Mouse (Mus musculus) common myeloid progenitor, adult 5-6 weeks (primary cell): ENCODE results near the gene Acvr1. TPM values are rescaled to one million over a fixed set of nuclear protein-coding genes. Genes with fewer than 3 reads are reported as not detected.

Experiments used
- total RNA-seq: library from RNA; stranded (forward); fragments of 200-1000, 187-1606 nt; gene quantifications from 2 replicates; pipeline ENCODE4 v1.2.3, GENCODE M21; 2017

The Acvr1 gene
- total RNA-seq, 1 experiment from 2014 or later: 3.0 TPM

Other genes starting within 250 kb of the Acvr1 start
- not detected in 2 replicates for gene Acvr1c, start 209.3 kb downstream of the Acvr1 start, total RNA-seq
- gene Gm17409, start 97.0 kb downstream of the Acvr1 start, total RNA-seq: not detected in 2 replicates
- 1.6 TPM in 1 of 2 replicates, not detected in the other for gene Upp2, start 141 bp upstream of the Acvr1 start, total RNA-seq